Mouse (Mus musculus): ENCODE results near the gene Pkn1.
A peak's percentile ranks its signal among the peaks of the same experiment; 100 is the strongest.

Pkn1 gene

DNA sequence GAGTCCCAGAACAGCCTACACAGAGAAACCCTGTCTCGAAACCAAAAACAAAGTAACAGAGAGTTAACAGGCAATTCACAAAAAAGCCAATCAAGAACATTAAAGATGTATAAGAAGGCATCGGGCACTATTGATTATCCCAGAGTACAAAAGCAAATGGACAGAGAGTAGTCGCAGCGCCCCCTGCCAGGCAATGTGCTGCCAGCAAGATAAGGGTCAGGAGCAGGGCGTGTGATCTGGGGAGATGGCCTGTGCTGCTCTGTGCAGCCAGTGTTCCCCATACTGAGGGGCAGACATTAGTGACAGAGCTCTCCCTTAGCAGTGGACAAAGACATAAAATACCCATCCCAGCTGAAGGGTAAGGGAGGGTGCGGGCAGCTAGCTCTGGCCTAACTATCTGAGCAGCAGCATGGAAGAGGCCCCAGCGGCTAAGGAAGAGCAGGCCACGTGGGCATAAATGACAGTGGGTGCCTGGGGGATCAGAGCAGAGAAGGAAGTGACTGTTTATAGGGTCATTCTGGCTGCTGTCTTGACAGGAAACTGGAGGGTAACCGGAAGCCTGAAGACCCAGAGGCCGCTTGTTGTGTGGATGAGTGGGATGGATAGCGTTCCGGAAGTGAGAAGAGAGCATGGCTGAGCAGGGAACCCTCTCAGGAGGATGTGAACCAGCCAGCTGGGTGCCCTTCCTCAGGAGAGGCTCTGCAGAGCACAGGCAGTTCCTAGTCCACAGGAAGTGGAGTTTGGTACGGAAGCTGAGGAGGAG, 42.3 kb downstream of the Pkn1 start:
- ATAC-seq (ENCODE audit: insufficient number of reproducible peaks, low FRiP score, low TSS enrichment) = no peak

DNA sequence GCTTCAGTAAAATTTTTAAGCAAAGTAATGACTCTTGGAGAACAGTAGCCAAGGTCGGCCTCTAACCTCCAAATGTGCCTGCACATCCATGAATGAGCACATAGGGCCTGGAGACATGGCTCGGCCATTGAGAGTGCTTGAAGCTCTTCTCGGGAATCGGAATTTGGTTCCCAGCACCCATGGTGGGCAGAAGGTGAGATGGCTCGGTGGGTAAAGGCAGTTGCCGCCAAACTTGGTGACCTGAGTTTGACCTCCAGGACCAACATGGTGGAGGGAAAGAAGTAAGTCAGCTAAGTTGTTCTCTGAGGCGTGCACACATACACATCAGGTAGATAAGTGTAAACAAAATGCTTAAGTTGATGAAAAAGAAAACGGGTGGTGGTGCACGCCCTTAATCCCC, 42.9 kb downstream of the Pkn1 start:
- ATAC-seq (ENCODE audit: insufficient number of reproducible peaks, low FRiP score, low TSS enrichment) = no peak

DNA sequence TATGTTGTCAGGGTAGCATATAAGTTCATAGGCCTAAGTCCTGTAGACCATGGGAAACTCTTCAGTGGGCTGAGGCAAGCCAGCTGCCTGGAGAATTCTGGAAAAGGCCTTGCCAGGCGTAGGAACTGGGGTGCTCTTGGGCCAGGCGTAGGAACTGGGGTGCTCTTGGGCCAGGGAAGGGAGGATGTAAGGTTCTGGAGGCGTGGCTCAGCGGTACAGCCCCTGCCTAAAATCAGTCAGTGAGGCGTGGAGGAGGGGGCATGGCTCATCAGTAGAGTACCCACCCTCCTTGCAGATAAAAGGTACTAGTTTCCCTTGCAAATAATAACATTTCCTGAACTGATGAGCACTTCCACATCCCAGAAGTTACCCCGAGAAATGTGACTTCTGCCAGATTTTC, 44.3 kb downstream of the Pkn1 start:
- ATAC-seq (ENCODE audit: insufficient number of reproducible peaks, low FRiP score, low TSS enrichment) = no peak

DNA sequence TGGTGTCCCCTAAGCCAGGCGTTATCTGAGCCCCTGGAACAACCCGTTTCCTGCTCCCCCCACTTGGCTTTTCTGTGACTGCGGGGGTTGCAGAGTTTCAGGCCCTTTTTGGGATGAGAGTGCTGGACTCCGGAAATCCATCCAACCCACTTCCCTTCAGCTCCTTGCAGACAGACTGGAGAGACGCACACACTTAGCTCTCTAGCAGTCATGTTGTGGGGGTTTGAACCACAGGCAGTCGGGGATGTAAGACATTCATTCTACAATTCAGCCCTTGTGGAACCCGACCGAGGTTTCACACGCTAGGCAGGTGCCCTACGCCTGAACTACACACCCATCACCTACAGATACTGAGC, 45.3 kb downstream of the Pkn1 start:
- no peak for ATAC-seq (ENCODE audit: insufficient number of reproducible peaks, low FRiP score, low TSS enrichment)

DNA sequence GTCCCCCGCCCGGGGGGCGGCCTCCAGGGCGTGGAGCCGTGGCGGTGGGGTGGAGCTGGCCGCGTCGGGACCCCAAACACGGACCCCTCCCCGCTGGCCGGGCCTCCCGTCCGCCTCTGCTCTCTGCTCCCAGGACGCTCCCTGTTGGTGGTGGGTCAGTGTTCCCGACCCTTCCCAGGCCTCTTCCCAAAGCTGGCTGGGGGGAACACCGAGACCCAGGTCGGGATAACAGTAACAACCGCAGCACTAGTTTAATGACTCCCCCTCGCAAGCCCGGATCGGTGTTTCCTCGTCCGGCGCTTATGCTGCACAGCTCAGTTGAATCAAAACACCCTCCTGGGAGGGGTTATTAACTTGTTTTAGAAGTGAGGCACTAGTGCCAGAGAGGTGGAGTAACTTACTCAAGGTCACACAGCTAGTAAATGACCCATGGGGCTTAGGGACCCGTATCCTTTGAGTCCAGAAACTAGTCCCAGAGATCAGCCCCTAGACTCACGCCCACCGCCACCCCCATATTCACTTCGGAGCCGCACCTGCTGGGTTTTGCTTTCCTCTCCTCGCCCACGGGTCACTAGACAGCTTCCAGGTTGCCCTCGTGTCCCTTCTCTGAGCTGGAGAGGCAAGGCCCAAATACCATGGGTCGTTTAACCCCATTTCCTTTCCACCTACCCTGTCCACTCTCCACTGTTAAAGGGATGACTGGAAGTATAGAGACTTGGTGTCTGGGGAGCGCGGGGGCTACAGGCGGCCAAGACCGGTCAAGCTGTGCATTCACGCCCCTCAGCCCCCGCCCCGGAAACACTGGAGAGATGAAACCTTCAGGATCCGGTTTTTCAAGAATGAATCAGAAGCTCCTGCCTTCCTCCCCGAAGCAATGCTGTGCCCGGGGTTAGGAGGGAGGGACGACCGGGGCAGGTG, 46.0 kb downstream of the Pkn1 start:
- no peak; the same call in 1 of the 2 replicates for ATAC-seq (ENCODE audit: insufficient number of reproducible peaks, low FRiP score, low TSS enrichment)

DNA sequence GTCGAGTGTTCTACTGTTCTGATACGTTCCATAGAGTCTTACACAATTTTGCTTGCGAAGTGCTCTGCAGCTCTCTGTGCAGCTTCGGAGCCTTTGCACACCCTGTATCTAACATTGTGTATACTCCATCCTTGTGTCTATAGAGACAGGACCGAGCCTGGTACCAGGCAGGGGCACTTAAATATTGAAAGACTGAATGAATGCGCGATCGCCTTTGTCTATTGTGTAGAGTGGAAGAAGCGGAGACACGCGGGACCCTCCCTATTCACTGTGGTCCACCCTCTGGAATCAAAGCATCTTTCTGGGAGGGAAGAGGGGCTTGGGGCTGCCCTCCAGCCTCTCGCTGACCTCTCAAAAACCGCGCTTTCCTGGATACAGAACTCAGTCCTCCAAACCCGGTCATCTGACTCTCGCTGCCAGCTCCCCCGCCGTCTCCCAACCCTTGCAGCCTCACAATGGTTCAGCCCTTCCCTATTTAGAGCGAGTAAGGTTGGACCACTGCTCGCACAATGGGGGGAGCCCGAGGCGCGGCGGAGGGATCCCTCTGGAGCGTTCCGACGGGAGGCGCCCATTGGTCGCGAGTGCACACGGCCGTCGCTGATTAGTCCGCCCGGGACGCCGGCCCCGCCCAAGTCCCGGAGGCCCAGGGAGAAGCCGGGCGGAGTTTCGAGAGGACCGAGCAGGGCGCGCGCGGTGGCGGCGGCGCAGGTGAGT, 46.8 kb downstream of the Pkn1 start, which contains the start of gene Gipc1:
Gene Gipc1, plus strand, starts transcription at position 648 of the 714 bp plus-strand sequence.
- peak; percentile 97 for ATAC-seq (ENCODE audit: insufficient number of reproducible peaks, low FRiP score, low TSS enrichment)

DNA sequence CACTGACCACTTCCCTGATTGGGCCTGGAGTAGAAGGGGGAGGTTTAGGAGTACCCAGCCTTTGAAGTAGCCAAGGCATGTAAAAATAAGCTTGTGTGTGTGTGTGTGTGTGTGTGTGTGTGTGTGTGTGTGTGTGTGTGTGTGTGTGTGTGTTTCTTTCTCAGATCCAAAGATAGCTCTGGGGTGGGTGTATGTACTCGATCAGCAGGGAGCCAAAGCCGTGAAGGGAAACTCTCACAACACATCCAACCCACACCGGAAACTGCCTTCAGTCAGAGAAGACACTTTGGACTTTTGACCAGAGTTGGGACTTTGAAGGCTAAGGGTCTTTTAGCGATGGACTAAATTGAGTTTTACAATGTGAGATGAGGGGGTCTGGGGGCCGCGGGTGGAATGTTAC, 49.3 kb downstream of the Pkn1 start:
- no peak for ATAC-seq (ENCODE audit: insufficient number of reproducible peaks, low FRiP score, low TSS enrichment)

DNA sequence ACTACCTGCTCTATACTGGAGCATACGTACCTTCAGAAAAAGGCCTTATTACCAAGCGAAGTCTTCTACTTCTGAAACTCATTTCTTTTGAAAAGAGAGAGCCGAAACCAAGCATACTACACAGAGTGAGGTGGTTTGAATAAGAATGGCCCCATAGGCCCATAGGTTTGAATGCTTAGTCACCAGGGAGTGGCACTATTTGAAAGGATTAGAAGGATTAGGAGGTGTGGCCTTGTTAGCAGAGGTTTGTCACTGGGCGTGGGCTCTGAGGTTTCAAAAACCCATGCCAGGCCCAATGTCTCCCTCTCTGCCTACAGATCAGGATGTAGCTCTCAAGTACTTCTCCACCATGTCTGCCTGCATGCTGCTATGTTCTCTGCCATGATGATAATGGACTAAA, 50.9 kb downstream of the Pkn1 start:
- no peak for ATAC-seq (ENCODE audit: insufficient number of reproducible peaks, low FRiP score, low TSS enrichment)

DNA sequence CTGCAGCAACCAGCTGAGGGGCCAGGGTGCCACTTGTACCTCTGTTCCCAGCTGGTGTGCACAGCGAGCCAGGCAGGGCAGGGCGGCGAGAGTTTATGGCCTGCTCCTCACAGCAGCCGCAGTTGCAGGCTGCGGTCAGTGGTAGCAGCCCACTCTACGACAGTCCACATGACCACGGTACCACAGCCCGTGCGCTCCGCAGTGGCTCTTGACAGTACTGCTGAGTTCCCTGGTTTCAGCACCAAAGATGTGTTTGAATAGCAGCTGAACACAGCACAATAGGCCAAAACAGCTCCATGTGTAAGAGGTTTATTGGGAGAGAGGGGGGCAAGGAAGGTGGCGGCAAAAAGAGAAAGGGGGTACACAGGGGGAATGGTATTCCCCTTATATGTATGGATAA, 51.5 kb downstream of the Pkn1 start:
- no peak for ATAC-seq (ENCODE audit: insufficient number of reproducible peaks, low FRiP score, low TSS enrichment)

DNA sequence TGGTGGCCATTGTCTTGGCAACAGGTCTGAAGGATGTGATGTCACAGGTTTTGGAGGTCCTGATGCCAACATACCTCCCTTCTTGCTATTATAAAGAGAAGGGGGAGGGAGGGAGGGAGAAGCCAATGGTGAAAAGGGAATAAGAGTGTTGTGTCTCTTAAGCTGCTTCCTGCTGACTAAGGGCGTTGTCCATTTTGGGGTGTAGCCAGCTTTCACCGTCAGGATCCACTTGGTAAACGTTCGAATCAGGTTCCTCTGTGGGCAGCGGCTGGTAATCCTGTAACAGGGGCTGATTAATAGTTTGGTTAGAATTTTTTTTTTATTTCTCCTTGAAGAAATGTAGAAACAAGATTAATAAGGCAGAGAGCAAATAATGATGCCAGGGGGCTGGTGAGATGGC, 59.3 kb downstream of the Pkn1 start:
- ATAC-seq (ENCODE audit: insufficient number of reproducible peaks, low FRiP score, low TSS enrichment) = no peak

DNA sequence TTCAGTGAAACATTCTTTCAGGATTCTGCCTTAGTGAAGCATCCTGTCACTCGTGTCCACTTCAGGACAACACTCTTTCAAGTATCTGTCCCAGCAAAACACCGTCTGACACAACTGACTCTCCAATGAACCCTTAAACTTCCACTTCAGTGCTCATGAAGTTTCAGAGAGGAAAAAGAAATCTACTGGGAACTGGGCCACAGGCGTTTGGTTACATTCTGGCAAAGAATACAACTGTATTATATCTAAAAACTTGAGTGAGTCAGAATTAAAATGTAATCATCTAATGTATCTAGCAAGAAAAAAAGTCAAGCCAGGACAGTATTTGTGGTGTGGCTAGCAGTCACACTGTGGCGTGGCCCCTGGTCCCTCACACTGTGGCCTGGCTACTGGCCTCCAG, 60.1 kb downstream of the Pkn1 start:
- ATAC-seq (ENCODE audit: insufficient number of reproducible peaks, low FRiP score, low TSS enrichment) = no peak

DNA sequence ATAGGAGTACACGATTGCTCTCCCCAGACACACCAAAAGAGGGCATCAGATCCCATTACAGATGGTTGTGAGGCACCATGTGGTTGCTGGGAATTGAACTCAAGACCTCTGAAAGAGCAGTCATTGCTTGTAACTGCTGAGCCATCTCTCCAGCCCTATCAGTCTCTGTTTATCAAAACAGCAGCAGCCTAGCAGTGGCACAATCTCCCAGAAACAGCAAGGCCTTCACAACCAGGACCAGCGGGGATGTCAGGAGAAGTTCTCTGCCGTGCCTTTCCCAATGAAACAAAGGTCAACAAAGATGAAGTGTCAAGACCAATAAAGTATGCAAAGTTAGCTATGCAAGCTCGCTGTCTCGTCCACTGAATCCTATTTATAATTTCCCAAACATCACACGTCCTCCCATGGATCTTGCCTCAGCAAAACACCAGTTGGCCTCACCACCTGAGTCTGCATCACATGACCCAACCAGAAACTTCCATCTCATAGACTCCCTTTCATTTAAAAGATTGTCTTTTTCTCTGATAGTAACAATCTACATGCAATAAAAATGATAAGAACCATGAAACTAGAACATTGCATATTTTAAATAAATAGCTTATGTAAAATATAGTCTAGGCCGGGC, 66.8 kb downstream of the Pkn1 start:
- no peak for ATAC-seq (ENCODE audit: insufficient number of reproducible peaks, low FRiP score, low TSS enrichment)

DNA sequence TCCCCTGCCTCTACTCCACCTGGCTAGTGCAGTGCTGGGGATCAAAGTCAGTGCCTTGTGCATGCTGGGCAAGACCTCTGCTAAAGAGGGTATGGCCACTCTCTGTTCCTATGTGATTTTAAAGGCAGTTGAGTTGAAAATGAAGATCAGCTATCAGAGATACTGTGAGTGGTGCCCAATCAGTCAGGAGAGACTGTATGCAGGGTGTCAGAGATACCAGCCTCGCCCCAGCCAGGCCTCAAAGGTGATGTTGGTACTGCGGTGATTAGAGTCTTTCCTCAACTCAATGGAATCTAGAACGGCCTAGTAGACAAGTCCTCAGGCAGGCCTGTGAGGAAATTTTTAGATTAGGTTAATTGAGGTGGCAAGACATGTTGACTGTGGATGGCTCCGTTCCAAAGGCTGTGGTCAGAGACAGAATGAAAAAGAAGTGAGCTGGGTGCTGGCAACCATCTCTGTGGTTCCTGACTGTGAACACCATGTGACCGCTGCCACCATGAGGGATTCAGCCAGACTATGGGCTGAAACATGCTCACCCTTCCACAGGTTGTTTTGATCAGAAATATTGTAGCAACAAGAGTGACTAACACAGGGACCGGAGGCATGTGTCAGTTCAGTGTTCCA, 73.2 kb downstream of the Pkn1 start:
- no peak for ATAC-seq (ENCODE audit: insufficient number of reproducible peaks, low FRiP score, low TSS enrichment)

DNA sequence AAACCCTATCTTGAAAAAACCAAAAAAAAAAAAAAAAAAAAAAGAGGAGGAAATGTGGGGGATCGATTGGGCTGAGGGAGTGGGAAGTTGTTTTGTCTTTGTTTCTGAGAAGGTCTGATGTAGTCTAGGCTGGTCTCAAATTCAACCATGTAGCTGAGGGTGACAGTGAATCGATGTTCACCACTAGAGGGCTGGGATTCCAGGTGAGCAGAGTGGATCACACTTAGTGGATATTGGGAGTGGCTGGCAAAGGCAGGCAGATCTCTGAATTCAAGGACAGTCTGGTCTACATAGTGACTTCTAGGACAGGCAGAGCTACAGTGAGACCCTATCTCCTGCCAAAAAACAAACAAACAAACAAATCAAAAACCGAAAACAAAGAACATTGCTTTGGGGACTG, 74.2 kb downstream of the Pkn1 start:
- ATAC-seq (ENCODE audit: insufficient number of reproducible peaks, low FRiP score, low TSS enrichment) = 0 out of 2 replicates have a peak, but pooled peaks have one; percentile 57

DNA sequence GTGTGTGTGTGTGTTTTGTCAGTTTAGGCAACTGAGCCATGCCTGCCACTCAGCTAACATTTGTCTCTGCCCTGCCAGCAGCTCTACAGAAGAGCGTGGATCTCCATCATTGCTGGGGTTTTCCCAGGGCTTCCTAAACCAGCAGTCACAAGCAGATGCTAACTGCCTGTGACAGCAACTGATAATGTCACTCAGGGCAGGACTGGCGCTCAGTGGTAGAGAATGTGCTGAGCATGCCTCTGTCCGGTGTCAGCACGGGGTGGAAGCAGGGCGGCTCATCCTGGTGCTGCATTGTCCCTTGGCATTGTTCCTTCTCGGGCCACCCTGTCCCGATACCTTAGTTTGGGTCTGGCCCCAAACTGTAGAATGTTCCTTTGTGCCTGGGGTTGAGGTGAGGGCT, 75.4 kb downstream of the Pkn1 start:
- no peak for ATAC-seq (ENCODE audit: insufficient number of reproducible peaks, low FRiP score, low TSS enrichment)

DNA sequence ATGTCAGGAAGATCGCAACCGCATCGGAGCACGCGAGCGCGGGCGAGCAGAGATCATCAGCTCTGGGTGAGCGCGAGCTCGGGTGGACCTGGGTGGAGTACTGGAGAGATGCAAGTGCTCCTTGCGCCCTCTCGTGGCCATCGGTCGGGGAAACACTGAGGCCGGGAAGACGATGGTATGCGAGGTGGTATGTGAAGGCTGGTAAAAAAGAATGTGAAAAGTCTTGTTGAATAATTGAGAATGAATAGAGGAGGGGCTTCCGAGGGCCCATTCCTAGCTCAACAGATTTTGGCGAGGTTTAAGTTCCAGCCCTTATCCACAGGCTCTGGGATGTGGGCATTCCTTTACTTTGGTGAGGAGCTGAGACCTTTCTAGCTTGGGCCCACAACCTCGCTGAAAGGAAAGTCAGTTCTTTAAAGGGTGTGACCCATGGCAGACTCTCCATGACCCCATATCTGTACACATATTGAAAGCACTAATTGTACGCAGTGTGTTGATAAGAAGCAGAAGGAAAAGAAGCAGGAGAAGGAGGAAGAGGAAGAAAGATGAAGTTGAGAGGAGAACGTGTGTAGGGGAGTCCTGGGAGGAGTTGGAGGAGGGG, 76.5 kb downstream of the Pkn1 start:
- peak; percentile 96 for ATAC-seq (ENCODE audit: insufficient number of reproducible peaks, low FRiP score, low TSS enrichment)

DNA sequence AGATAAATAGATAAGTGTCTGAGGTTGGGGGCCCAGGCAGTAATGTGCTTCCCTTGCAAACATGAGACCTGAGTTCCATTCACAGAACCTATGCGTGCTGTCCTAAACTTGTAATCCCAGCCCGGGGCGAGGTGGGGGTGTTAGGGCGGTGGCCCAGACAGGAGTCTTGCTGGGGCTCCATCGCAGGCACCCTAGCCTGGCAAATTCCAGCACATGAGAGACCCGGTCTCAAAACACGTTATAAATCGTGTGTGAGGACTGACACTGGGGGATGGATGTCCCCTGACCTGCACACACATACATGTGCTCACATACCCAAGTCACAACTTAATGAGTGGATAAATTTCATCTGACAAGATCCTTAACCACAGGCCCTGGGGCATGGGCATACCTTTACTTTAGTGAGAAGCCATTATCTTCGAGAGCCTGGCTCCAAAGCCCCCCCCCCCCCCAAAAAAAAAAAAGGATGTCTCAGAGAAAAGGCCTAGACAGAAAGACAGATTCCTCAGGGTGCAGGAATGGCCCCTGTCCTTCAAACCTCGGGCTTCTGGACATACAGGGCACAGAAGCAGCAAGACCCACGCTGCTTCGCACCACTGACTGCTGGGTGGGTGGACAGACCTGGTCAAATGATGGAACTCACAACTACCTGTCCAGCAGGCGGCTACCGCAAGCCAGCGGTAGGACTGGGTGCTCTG, 77.1 kb downstream of the Pkn1 start:
- peak; percentile 63; the same call in 1 of the 2 replicates for ATAC-seq (ENCODE audit: insufficient number of reproducible peaks, low FRiP score, low TSS enrichment)

DNA sequence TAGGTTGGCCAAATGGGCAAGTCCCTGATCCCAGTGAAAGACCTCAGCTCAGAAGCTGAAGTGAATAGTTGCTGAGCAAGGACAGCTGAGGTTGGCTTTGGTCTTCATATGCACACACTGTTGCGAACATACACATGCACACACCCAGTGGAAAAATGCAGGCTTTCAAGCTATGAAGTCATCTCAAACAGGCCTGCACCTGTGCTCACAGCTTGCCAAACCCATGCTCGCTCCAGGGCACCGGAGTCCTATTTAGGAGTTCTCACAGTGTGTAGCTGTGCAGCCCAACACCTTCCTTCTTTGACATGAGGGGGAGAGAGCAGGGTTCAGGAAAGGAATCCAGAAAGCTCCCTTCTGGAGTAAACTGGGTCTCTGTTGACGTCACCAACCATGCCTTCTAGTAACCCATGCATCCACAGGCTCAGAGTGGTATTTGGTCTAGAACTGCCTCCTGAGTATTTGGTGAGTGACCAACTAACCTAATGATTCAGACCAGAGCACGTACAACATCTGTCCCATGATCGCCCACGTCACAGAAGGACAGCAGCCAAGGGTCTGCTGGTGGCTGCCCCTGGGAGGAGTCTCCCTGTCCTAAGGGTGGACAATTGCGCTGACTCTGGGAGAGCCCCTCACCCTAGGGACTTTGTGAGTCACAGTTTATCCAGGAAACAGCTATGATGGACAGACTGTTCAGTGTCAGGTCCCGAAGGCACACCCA, 79.3 kb downstream of the Pkn1 start:
- no peak for ATAC-seq (ENCODE audit: insufficient number of reproducible peaks, low FRiP score, low TSS enrichment)
